Mouse (Mus musculus) brain, embryonic 14.5 days (tissue): Measurements from ENCODE around the gene Exog.

Source experiments
- CTCF ChIP-seq: fragments of 200-500 bp; IDR thresholded peaks from 2 replicates; pipeline ENCODE4 v1.5.1; 2012; ENCODE audit warnings: inconsistent platforms, mild to moderate bottlenecking, moderate library complexity, borderline replicate concordance; ENCODE audit not compliant: insufficient read depth, insufficient read length; ENCODE audit errors: extremely low read depth
- POLR2A ChIP-seq: fragments of 200-500 bp; IDR thresholded peaks from 2 replicates; pipeline ENCODE4 v1.6.1; 2012; ENCODE audit warnings: mild to moderate bottlenecking, inconsistent platforms, borderline replicate concordance; ENCODE audit not compliant: poor library complexity, insufficient read depth, insufficient read length, severe bottlenecking; ENCODE audit errors: extremely low read depth

- TF ChIP-seq POLR2A (no peak), CTCF (no peak)
Observed at GRCm38 (mm10) chr9:119481612-119482011, 36.9 kb downstream of the Exog start.
